Mouse (Mus musculus) gastrocnemius, adult 2 months (tissue): ENCODE results near the gene Bcl9l. TPM values are rescaled to one million over a fixed set of nuclear protein-coding genes. Genes with fewer than 3 reads are reported as not detected.
A peak's percentile ranks its signal among the peaks of the same experiment; 100 is the strongest.

ENCODE experiments used
- DNase-seq: peaks from one replicate; pipeline ENCODE4 v3.0.0; 2022
- H3K27ac ChIP-seq: fragments of 200-600 bp; 2 replicates; pipeline ENCODE4 v1.8.1; 2022; ENCODE audit warnings: mild to moderate bottlenecking
- H3K4me3 ChIP-seq: fragments of 200-600 bp; 2 replicates; pipeline ENCODE4 v1.8.1; 2022; ENCODE audit warnings: mild to moderate bottlenecking, moderate library complexity
- CTCF ChIP-seq: fragments of 200-600 bp; IDR thresholded peaks from 2 replicates; pipeline ENCODE4 v1.8.1; 2022; ENCODE audit warnings: antibody characterized with exemption, mild to moderate bottlenecking, moderate library complexity
- intact Hi-C: fragments of 180-260 bp; cut with DNase I; formaldehyde crosslinking; loops from one replicate; pipeline ENCODE4 v1.15.1; 2025
- total RNA-seq, 2 experiments: library from RNA; stranded (reverse); gene quantifications; 2 replicates each; pipeline ENCODE4 v1.2.3; 2021

The Bcl9l gene
- total RNA-seq, 2 experiments from 2014 or later: 38.3 to 43.6 TPM

GRCm38 (mm10) chr9:44501206-44501879, 18.7 kb downstream of the Bcl9l start:
- H3K27ac ChIP-seq: peak overlapping the region; percentile 97
- intact Hi-C loops: no loop called here
- TF ChIP-seq CTCF: no peak
- H3K4me3 ChIP-seq: peak overlapping the region; percentile 67
- DNase-seq: peak; percentile 46

DNA sequence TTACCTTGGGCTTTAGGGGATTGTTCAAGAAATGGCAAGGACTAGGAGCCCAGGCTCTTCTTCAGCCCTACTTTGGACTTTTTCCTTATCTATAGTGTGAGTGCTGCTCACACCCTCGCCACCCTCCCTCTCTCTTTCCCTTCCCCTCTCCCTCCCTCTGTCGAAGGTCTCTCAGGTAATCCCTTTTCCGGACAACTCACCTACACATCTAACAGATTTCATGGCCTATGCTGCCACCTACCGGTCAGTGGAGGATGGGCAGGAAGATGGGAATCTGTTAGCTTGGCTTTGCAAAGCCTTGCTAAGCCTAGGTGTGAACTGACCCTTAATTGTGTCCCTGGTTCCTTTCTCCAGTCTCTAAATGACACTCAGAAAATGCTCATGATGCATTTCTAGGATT, 19.4 kb downstream of the Bcl9l start:
- peak; percentile 81 for DNase-seq
- peak; percentile 96 for TF ChIP-seq CTCF
- H3K27ac ChIP-seq: peak overlapping the region; percentile 97
- intact Hi-C loops: loop anchor here (1.0 to 2.0 kb wide), 3 partner anchors 22 to 151 kb away; partner anchors contain the start of gene Upk2
- peak overlapping the region; percentile 67 for H3K4me3 ChIP-seq

DNA sequence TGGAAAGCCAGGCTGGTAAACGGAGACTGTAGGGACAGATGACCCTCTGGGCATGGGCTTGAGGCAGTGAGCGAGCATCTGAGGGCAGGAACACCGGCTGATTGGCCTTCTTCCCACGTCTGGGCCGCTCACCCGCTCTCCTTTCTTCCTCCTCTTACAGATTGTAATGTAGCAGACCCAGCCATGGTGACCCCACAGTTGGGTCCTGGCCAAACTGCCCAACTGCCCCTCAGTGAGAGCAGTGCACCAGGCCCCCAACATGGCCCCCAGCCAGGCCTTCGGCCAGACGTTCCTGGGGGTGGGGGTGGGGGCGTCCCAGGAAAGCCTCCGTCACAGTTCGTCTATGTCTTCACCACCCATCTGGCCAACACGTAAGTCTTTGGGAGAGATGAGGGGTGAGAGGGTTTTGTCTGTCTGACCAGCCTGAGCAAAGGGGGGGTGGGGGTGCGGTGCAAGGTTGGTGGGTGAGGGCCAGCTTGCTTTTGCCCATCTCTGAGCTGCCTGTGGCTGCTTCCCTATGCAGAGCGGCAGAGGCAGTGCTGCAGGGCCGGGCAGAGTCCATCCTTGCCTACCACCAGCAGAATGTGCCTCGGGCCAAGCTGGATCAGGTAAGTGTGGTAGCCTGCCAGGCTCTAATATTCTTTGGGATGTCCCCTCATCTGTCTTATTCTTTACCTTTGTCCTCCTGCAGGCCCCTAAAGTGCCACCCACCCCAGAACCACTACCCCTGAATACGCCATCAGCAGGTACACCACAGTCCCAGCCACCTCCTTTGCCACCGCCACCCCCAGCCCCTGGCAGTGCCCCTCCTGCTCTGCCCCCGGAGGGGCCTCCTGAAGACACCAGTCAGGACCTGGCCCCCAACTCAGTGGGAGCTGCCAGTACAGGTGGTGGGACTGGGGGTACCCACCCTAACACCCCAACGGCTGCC, 22.5 kb downstream of the Bcl9l start:
- peak; percentile 61 for DNase-seq
- H3K27ac ChIP-seq: peak overlapping the region; percentile 54

DNA sequence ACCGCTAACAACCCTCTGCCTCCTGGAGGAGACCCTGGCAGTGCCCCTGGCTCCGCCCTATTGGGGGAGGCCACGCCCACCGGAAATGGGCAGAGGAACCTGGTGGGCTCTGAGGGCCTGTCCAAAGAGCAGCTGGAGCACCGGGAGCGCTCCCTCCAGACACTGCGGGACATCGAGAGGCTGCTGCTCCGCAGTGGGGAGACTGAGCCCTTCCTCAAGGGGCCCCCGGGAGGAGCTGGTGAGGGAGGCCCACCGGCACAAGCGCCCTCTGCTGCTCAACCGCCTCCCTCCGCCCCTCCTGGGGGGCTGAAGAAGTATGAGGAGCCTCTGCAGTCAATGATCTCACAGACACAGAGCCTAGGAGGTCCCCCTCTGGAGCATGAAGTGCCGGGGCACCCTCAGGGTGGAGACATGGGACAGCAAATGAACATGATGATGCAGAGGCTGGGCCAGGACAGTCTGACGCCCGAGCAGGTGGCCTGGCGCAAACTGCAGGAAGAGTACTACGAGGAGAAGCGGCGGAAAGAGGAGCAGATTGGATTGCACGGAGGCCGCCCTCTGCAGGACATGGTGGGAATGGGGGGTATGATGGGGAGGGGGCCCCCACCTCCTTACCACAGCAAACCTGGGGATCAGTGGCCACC, 23.3 kb downstream of the Bcl9l start:
- no peak overlapping the region for H3K4me3 ChIP-seq
- peak overlapping the region; percentile 54 for H3K27ac ChIP-seq
- intact Hi-C loops: no loop called here
- TF ChIP-seq CTCF: peak; percentile 33
- peak; percentile 70 for DNase-seq

More for the DNA sequence above, 22.5 kb downstream of the Bcl9l start:
- H3K4me3 ChIP-seq: no peak overlapping the region
- TF ChIP-seq CTCF: no peak
- intact Hi-C loops: no loop called here

DNA sequence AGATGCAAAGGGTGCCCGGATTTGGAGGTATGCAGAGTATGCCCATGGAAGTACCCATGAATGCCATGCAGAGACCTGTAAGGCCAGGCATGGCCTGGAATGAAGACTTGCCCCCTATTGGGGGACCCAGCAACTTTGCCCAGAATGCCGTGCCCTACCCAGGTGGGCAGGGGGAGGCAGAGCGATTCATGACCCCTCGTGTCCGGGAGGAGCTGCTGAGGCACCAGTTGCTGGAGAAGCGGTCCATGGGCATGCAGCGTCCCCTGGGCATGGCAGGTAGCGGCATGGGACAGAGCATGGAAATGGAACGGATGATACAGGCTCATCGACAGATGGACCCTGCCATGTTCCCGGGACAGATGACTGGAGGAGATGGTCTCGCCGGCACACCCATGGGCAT, 23.9 kb downstream of the Bcl9l start:
- TF ChIP-seq CTCF: no peak
- no peak for DNase-seq
- Histone ChIP-seq H3K27ac (no peak overlapping the region), H3K4me3 (no peak overlapping the region)
- intact Hi-C loops: no loop called here

- intact Hi-C loops: no loop called here
Observed at GRCm38 (mm10) chr9:44507345-44507744, 24.7 kb downstream of the Bcl9l start.

DNA sequence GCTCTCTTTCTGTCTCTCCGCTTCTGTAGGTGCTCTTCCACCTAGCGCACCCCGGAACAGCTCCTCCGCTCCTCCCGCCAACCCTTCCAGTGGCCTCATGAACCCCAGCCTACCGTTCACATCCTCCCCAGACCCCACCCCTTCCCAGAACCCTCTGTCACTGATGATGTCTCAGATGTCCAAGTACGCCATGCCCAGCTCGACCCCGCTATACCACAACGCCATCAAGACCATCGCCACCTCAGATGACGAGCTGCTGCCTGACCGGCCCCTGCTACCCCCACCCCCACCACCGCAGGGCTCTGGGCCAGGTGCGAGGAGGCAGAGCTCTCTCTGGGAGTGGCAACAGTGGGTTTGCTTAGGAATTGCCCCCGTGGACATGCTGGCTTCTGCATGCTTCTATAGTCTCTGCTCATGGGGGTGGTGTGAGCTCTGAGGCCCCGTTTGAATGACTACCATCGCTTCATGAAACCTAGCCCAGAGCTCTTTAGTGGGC, 25.5 kb downstream of the Bcl9l start:
- DNase-seq: peak; percentile 47
- no peak for TF ChIP-seq CTCF
- H3K27ac ChIP-seq: no peak overlapping the region
- intact Hi-C loops: no loop called here
- no peak overlapping the region for H3K4me3 ChIP-seq

More at GRCm38 (mm10) chr9:44507345-44507744, 24.7 kb downstream of the Bcl9l start:
- TF ChIP-seq CTCF: no peak
- H3K27ac ChIP-seq: no peak overlapping the region
- no peak overlapping the region for H3K4me3 ChIP-seq
- DNase-seq: peak; percentile 21

DNA sequence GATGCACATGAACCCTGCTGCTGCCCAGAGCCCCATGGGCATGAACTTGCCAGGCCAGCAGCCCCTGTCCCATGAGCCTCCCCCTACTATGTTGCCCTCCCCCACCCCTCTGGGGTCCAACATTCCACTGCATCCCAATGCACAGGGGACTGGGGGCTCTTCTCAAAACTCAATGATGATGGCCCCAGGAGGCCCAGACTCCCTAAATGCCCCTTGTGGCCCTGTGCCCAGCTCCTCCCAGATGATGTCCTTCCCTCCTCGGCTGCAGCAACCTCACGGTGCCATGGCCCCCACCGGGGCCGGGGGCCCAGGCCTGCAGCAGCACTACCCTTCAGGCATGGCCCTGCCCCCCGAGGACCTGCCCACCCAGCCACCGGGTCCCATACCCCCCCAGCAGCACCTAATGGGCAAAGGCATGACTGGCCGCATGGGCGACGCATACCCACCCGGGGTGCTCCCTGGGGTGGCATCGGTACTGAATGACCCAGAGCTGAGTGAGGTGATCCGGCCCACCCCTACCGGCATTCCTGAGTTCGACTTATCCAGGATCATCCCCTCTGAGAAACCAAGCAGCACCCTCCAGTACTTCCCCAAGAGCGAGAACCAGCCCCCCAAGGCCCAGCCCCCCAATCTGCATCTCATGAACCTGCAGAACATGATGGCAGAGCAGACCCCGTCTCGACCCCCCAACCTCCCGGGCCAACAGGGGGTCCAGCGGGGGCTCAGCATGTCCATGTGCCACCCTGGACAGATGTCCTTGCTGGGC, 26.3 kb downstream of the Bcl9l start:
- peak overlapping the region; percentile 86 for H3K27ac ChIP-seq
- peak overlapping the region; percentile 66; the same call in 1 of the 2 replicates for H3K4me3 ChIP-seq
- DNase-seq: no peak
- TF ChIP-seq CTCF: no peak
- intact Hi-C loops: no loop called here

DNA sequence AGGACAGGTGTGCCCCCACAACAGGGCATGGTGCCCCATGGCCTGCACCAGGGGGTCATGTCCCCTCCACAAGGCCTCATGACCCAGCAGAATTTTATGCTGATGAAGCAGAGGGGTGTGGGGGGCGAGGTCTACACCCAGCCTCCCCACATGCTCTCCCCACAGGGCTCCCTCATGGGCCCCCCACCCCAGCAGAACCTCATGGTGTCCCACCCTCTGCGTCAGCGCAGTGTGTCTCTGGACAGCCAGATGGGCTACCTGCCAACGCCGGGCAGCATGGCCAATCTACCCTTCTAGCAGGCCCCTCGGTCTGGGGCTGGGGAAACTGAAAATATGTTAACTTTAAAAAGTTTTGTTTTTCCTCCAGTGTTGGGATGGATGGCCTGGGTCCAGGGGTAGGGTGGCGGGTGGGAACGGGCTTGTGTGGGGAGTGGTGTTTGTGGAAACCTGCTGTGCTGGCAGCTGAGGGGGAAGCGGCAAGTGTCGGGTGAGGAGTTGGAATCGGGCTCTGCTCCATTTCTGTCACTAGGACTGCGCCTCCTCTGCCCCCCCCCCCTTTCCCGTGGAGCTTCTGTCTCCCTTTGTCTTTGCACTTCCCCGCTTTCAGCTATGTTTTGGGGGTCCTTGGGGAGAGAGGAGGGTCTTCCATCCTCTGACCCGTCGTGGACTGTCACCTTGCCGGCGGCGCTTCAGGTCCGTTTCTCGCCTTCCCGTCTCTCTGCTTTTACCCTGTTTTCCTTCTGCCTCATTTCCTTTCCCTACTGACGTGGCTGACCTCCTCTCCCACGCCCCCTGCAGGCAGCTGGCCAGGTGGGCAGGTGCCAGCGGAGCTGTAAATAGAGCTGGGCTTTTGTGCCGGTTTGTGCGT, 27.1 kb downstream of the Bcl9l start:
- Histone ChIP-seq H3K4me3 (peak overlapping the region; percentile 66), H3K27ac (peak overlapping the region; percentile 86)
- DNase-seq: peak; percentile 91
- TF ChIP-seq CTCF: peak; percentile 46
- intact Hi-C loops: loop anchor here (2.0 to 10.0 kb wide), 2 partner anchors 55 to 95 kb away; partner anchors contain the start of genes Cxcr5 and Ddx6

DNA sequence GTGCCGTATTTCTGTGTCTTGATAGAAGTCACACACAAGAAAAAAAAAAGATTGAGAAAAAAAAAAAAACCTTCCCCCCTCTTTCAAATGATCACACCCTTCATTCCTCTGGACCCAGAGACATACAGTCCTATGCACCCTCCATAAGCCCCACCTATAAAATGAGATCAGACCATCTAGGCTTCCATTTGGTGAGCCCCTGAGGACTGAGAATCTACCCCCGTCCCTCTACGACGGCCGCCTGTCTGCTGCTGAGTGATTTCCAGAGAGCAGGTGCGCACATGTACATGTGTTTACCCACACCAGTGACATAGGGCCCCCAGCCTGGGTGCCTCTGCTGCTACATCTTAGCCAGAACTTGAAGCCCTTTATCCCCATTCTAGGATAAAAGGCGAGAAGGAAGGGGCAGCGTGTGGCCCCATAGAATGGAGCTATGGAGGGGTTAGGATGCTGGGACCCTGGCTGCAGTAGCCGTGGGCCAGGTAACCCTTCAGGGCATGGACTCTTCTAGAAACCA, 27.8 kb downstream of the Bcl9l start:
- intact Hi-C loops: loop anchor here (2.0 to 10.0 kb wide), 2 partner anchors 54 to 94 kb away; partner anchors contain the start of genes Cxcr5 and Ddx6
- Histone ChIP-seq H3K4me3 (peak overlapping the region; percentile 66), H3K27ac (peak overlapping the region; percentile 86)
- no peak for DNase-seq
- no peak for TF ChIP-seq CTCF
